In the genomic region with DNA sequence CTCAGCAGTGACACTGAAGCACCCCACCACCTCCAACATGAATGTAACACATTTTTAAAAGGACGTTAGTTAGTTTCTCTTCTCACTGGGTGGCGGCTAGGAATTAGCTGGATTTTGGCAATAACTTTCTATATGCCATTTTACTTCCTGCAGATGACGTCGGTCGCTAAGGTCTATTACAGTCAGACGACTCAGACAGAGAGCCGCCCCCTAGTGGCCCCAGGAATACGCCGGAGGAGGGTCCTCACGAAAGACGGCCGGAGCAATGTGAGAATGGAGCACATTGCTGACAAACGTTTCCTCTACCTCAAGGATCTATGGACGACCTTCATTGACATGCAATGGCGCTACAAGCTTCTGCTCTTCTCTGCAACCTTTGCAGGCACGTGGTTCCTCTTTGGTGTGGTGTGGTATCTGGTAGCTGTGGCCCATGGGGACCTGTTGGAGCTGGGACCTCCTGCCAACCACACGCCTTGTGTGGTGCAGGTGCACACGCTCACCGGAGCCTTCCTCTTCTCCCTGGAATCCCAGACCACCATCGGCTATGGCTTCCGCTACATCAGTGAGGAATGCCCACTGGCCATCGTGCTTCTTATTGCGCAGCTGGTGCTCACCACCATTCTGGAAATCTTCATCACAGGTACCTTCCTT, we compare ENCODE assay signal across 9 mouse cellular contexts. TPM values are rescaled to one million over a fixed set of nuclear protein-coding genes. Genes with fewer than 3 reads are reported as not detected.
DNase-seq lines count a peak whose midpoint lies in the region; ATAC-seq and TF ChIP-seq lines count a peak whose summit lies in the region.
"Had no signal": no experiment of that assay in that cellular context is flagged by ENCODE, and none has a peak within 500 bp of the region (broad histone marks: within the 10 kb centered on the region; RNA-seq: fewer than 3 reads in every experiment).

No protein-coding gene starts in this region.

- peak overlapping the region; percentile 13; the same call in 1 of the 2 replicates for H3K4me3 ChIP-seq in gastrocnemius, adult 2 months
- H3K4me3 ChIP-seq in forebrain, embryonic 11.5 days (ENCODE audit: low read depth, low read length) = no peak overlapping the region
- H3K4me3 ChIP-seq in lung, adult 2 months (replicated peaks; ENCODE audit: extremely low read depth, low read depth, low read length) = peak overlapping the region; percentile 4
- H3K4me3 ChIP-seq: neural tube, embryonic 12.5 days had no signal

- no peaks in the 10 kb centered on the region for H3K9me3 ChIP-seq in forebrain, embryonic 11.5 days (ENCODE audit: control insufficient read depth, low read length)
- H3K9me3 ChIP-seq: neural tube, embryonic 12.5 days had no signal

- peak; percentile 40 for ATAC-seq in forebrain, embryonic 11.5 days (replicated peaks; ENCODE audit: low FRiP score)
- ATAC-seq in neutrophil, adult 5-6 weeks (ENCODE audit: extremely low read depth, insufficient number of reproducible peaks, low FRiP score, poor library complexity, severe bottlenecking) = peak; percentile 72
- no peak for ATAC-seq in erythroblast, adult 5-6 weeks (replicated peaks; ENCODE audit: low FRiP score, poor library complexity, severe bottlenecking)

- no peaks in the 10 kb centered on the region for H3K36me3 ChIP-seq in forebrain, embryonic 11.5 days (ENCODE audit: control insufficient read depth, insufficient read depth, low read length)

- TF ChIP-seq CTCF in gastrocnemius, adult 2 months (IDR thresholded peaks at IDR 0.05) = peak; percentile 56
- 0 out of 2 replicates have a peak, but pooled peaks have one; percentile 12 for TF ChIP-seq CTCF in lung, adult 2 months (IDR thresholded peaks at IDR 0.05; ENCODE audit: insufficient read depth, low read length)

- no peak overlapping the region for H3K4me2 ChIP-seq in forebrain, embryonic 11.5 days (ENCODE audit: low read depth, low read length, severe bottlenecking)
- H3K4me2 ChIP-seq: neural tube, embryonic 12.5 days had no signal

- intact Hi-C loops in gastrocnemius, adult 2 months (cut with DNase I) = no loop called here

- no peak for TF ChIP-seq POLR2A in lung, adult 2 months (IDR thresholded peaks at IDR 0.05; ENCODE audit: borderline replicate concordance, extremely low read depth, low read depth, low read length)

- no peaks in the 10 kb centered on the region for H3K27me3 ChIP-seq in forebrain, embryonic 11.5 days (ENCODE audit: control insufficient read depth, insufficient read depth, low read length)
- H3K27me3 ChIP-seq: neural tube, embryonic 12.5 days had no signal

- DNase-seq in gastrocnemius, adult 2 months = no peak
- no peak for DNase-seq in gastrocnemius, adult 8-10 months (ENCODE audit: low spot score in 2 of 2)
- DNase-seq in Muller cell, postnatal 12 days (ENCODE audit: inconsistent ontology term) = peak; percentile 40
- DNase-seq in forebrain, embryonic 11.5 days (ENCODE audit: low spot score) = peak; percentile 80
- peak; percentile 90 for DNase-seq in induced T-regulatory cell, adult 2 months (ENCODE audit: low read depth)
- peak; percentile 50 for DNase-seq in lung, adult 2 months

- no peaks in the 10 kb centered on the region for H3K4me1 ChIP-seq in forebrain, embryonic 11.5 days (replicated peaks; ENCODE audit: control insufficient read depth, insufficient read depth, low read length)
- H3K4me1 ChIP-seq in lung, adult 2 months (ENCODE audit: control insufficient read depth, insufficient read depth, low read length) = no peaks in the 10 kb centered on the region

- no peak overlapping the region for H3K9ac ChIP-seq in forebrain, embryonic 11.5 days (ENCODE audit: low read length)
- H3K9ac ChIP-seq: neural tube, embryonic 12.5 days had no signal

- 32% methylated on average over 23 of the region's 23 CpGs for WGBS in forebrain, embryonic 11.5 days
- WGBS in lung, adult 2 months = 25% methylated on average over 23 of the region's 23 CpGs

- no peak overlapping the region for H3K27ac ChIP-seq in gastrocnemius, adult 2 months
- H3K27ac ChIP-seq in forebrain, embryonic 11.5 days (ENCODE audit: low read depth, low read length) = no peak overlapping the region
- H3K27ac ChIP-seq: neural tube, embryonic 12.5 days had no signal

RNA-seq across cellular contexts. Expression of a gene that starts 7.5 kb away (rescaled TPM):
- 1 to 10 TPM; 3.8 to 3.9 TPM for total RNA-seq in gastrocnemius, adult 2 months (2021)
- 1 to 10 TPM; 3.2 to 3.4 (median 3.2) TPM for total RNA-seq in gastrocnemius, adult 8-10 months (2022)
- polyA plus RNA-seq in forebrain, embryonic 11.5 days (2014; fragmentation: Nextera tagmentation; extraction: Ambion mirVana) = 13.7 and 14.8 TPM in 2 replicates
- 8.2 and 9.1 TPM in 2 replicates for polyA plus RNA-seq in lung, adult 2 months (2012; rRNA removed)
- 25.0 and 27.8 TPM in 2 replicates for total RNA-seq in neutrophil, adult 5-6 weeks (2017)
- 5.2 and 5.6 TPM in 2 replicates for total RNA-seq in erythroblast, adult 5-6 weeks (2015; ENCODE audit: low replicate concordance)
- total RNA-seq in erythroblast, adult 5-6 weeks (2017; ENCODE audit: low replicate concordance) = 5.3 and 8.1 TPM in 2 replicates

RNA-seq across cellular contexts. Expression of a gene that starts 27.9 kb away (rescaled TPM):
- under 1 TPM in 1 of 2 experiments, not detected in 1; 0.06 TPM for total RNA-seq in gastrocnemius, adult 2 months (2021)
- total RNA-seq in gastrocnemius, adult 8-10 months (2022) = under 1 TPM in 2 of 4 experiments, not detected in 2; 0.04 to 0.05 TPM
- polyA plus RNA-seq in forebrain, embryonic 11.5 days (2014; fragmentation: Nextera tagmentation; extraction: Ambion mirVana) = 0.69 and 0.73 TPM in 2 replicates
- 0.12 and 0.28 TPM in 2 replicates for polyA plus RNA-seq in lung, adult 2 months (2012; rRNA removed)
- not detected in 2 replicates for total RNA-seq in neutrophil, adult 5-6 weeks (2017)
- 5.6 and 11.7 TPM in 2 replicates for total RNA-seq in erythroblast, adult 5-6 weeks (2015; ENCODE audit: low replicate concordance)
- total RNA-seq in erythroblast, adult 5-6 weeks (2017; ENCODE audit: low replicate concordance) = 0.85 and 2.8 TPM in 2 replicates

RNA-seq across cellular contexts. Expression of a gene that starts 39.8 kb away (rescaled TPM):
- not detected for total RNA-seq in gastrocnemius, adult 2 months (2021)
- not detected for total RNA-seq in gastrocnemius, adult 8-10 months (2022)
- polyA plus RNA-seq in forebrain, embryonic 11.5 days (2014; fragmentation: Nextera tagmentation; extraction: Ambion mirVana) = 0.68 and 0.89 TPM in 2 replicates
- polyA plus RNA-seq in lung, adult 2 months (2012; rRNA removed) = 0.08 TPM in 1 of 2 replicates, not detected in the other
- not detected in 2 replicates for total RNA-seq in neutrophil, adult 5-6 weeks (2017)
- not detected in 2 replicates for total RNA-seq in erythroblast, adult 5-6 weeks (2015; ENCODE audit: low replicate concordance)
- total RNA-seq in erythroblast, adult 5-6 weeks (2017; ENCODE audit: low replicate concordance) = 2.1 TPM in 1 of 2 replicates, not detected in the other

Comparison
In these comparisons a context has a peak if more than half of its experiments do, and no peak if none do; other contexts are left out.
1. DNase-seq: peak in Muller cell, postnatal 12 days (single experiment), forebrain, embryonic 11.5 days (single experiment), induced T-regulatory cell, adult 2 months (single experiment) and lung, adult 2 months (single experiment); none in gastrocnemius, adult 2 months (single experiment) and gastrocnemius, adult 8-10 months (0 of 2).